Mouse (Mus musculus): Measurements from ENCODE around the gene Cd320. TPM values are rescaled to one million over a fixed set of nuclear protein-coding genes. Genes with fewer than 3 reads are reported as not detected.
"Not testable (repeated sequence)": the region's sequence is repeated elsewhere in the genome, so short reads cannot be mapped to it uniquely, and the experiment has no call there.

Cd320 gene
- total RNA-seq (2021), result 27.0 and 40.5 TPM in 2 replicates
- long read RNA-seq, transcript Cd320-201 (5 exons, 2,209 nt), result major isoform, 26 of 34 reads
- long read RNA-seq, partial matches to known transcripts, result 3 of 34 reads
- long read RNA-seq, other reads (novel, unspliced or antisense), result 1 of 34 reads

- DNase-seq, result peak; percentile 90
Observed at GRCm38 (mm10) chr17:33842966-33843795, at the start of gene Cd320. TSS of gene Cd320 (plus strand) at chr17:33843091.

GRCm38 (mm10) chr17:33798306-33798705 lies 44.6 kb upstream of the Cd320 start:
- DNase-seq, result no peak

GRCm38 (mm10) chr17:33799277-33799676 lies 43.6 kb upstream of the Cd320 start:
- DNase-seq, result no peak

- no peak for DNase-seq
Observed at GRCm38 (mm10) chr17:33802221-33802620, 40.7 kb upstream of the Cd320 start.

GRCm38 (mm10) chr17:33804205-33804604 lies 38.7 kb upstream of the Cd320 start:
- no peak for DNase-seq

GRCm38 (mm10) chr17:33804745-33805144 lies 38.1 kb upstream of the Cd320 start:
- no peak for DNase-seq

GRCm38 (mm10) chr17:33807181-33807888 lies 35.6 kb upstream of the Cd320 start:
- DNase-seq, result no peak

- no peak for DNase-seq
Observed at GRCm38 (mm10) chr17:33808192-33808591, 34.7 kb upstream of the Cd320 start.

GRCm38 (mm10) chr17:33810334-33811141 lies 32.4 kb upstream of the Cd320 start, which contains the start of gene Kank3:
TSS of gene Kank3 (plus strand) at chr17:33810519.
- DNase-seq, result peak; percentile 93

GRCm38 (mm10) chr17:33811142-33811516 lies 31.8 kb upstream of the Cd320 start:
- no peak for DNase-seq

- no peak for DNase-seq
Observed at GRCm38 (mm10) chr17:33812475-33812874, 30.4 kb upstream of the Cd320 start.

- DNase-seq, result peak; percentile 20
Observed at GRCm38 (mm10) chr17:33812990-33813389, 29.9 kb upstream of the Cd320 start.

GRCm38 (mm10) chr17:33815399-33815798 lies 27.5 kb upstream of the Cd320 start:
- no peak for DNase-seq

GRCm38 (mm10) chr17:33816612-33817011 lies 26.3 kb upstream of the Cd320 start:
- DNase-seq, result no peak

- peak; percentile 91 for DNase-seq
Observed at GRCm38 (mm10) chr17:33817184-33817968, 25.5 kb upstream of the Cd320 start.

GRCm38 (mm10) chr17:33817969-33818643 lies 24.8 kb upstream of the Cd320 start:
- no peak for DNase-seq

GRCm38 (mm10) chr17:33822436-33822959 lies 20.4 kb upstream of the Cd320 start:
- DNase-seq, result no peak

- not testable (repeated sequence) for DNase-seq
Observed at GRCm38 (mm10) chr17:33823171-33823570, 19.7 kb upstream of the Cd320 start.

- DNase-seq, result peak; percentile 95
Observed at GRCm38 (mm10) chr17:33824084-33824996, 18.6 kb upstream of the Cd320 start, which contains the start of the genes Rps28 and Ndufa7. TSS of gene Rps28 (minus strand) at chr17:33824562. TSS of gene Ndufa7 (plus strand) at chr17:33824572.

All from adrenal gland, postnatal 25 days (tissue).